Mouse (Mus musculus) frontal cortex, postnatal 14 days (tissue): ENCODE measurements around the gene Alk.

Source experiments
- DNase-seq, 2 experiments: peaks; one replicate each; pipeline ENCODE4 v3.0.0; 2022; ENCODE audit warnings: low spot score in 2 of 2

The Alk gene

GRCm38 (mm10) chr17:72253411-72253810 is 351.0 kb downstream of the Alk start:
- no peak for DNase-seq

DNA sequence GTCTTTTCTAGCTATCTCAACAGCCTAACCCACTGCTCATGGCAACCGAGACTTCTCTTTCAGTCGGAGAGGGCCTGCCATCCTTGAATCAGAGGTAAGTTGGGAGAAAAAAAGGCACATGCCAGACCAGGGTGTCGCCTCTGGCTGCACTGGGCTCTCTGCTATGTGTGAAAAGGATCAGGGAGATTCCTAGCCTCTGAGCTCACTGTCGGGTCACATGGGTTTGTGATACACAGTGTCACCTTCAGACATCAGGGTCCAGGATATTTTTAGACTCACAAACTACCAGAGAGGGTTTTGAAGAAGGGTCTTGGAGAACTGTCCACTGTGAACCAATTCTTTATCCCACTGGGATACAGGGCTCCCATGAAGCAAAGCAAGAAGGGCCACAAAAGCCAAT is 352.9 kb downstream of the Alk start:
- no peak for DNase-seq

GRCm38 (mm10) chr17:72250482-72251405 is 353.7 kb downstream of the Alk start:
- DNase-seq, result no peak

DNA sequence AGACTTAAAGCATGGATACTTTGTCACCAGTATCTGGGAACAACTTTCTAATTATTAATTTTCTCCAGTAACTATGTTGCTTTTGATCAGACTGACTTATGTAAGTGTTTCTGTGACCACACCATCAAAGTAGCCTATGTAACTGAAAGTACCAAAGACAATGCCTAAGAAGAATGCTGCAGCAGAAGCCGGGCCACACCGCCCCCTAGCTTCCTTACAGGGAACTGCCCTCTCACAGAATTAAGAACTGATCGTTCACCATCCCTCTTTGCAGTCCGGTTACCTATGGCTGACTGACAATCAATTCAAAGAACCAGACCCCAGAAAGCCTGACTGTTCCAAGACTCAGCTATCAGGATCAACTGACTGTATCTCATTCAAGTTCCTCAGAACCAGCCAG is 362.4 kb downstream of the Alk start:
- DNase-seq, result peak in 1 of 2 experiments; percentile 28

- DNase-seq, result peak in 1 of 2 experiments; percentile 8
Observed at GRCm38 (mm10) chr17:72237315-72237714, 367.1 kb downstream of the Alk start.

- no peak for DNase-seq
Observed at GRCm38 (mm10) chr17:72230891-72231290, 373.5 kb downstream of the Alk start.

- DNase-seq, result no peak
Observed at GRCm38 (mm10) chr17:72218816-72219215, 385.6 kb downstream of the Alk start.

DNA sequence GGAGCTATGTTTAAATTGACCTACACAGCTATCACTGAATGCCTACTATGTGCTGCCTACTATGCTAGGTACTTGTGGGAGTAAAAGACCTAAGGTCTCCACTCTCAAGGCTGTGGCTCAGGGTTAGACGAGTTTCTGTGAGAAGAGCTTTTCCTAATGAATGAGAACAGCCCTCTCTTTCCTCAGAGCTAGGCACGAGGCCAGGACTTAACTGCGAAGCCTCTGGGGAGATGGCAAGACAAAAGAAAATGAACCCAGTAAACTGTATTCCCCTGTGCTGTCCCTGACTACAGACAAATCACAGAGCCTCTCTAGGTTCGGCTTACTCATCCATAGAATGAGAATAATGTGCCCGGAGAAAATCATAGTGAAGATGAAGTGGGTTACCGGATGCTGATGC is 406.9 kb downstream of the Alk start:
- no peak for DNase-seq

GRCm38 (mm10) chr17:72194976-72195650 is 409.3 kb downstream of the Alk start:
- DNase-seq, result peak in 1 of 2 experiments; percentile 5

DNA sequence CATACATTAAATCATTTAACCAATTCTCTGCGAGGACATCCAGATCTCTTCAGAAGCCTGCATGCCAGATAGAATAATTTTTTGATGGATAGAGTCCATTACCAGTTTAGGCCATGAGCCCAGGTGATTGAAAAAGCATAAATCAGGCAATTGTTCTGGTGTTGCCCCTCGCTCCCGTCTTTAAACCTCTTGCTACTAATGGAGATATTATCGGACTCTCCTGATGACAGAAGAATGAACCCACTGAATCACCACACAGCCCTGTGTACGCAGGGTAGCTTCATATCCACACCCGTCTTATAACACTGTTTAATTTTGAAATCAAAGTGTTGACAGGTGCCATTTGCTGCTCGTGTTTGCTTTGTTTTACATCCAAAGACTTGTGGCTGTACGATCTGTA is 413.9 kb downstream of the Alk start:
- no peak for DNase-seq

GRCm38 (mm10) chr17:72187026-72187425 is 417.4 kb downstream of the Alk start:
- no peak for DNase-seq

DNA sequence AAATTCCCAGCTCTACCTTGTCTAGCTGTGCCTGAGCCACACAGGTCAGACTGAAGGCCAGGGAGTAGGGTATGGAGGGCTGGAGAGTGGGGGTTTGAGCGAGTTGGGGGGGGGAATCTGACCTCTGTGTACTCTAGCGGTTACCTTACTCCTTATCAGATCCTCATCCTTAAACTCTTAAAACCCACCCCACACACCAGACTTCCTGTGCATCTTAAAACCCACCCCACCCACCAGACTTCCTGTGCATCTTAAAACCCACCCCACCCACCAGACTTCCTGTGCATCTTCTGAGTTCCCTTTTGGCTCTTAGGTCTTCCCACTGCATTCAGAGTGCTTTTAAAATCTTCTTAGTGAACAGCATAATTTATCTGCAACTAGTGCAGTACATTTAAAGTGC is 422.0 kb downstream of the Alk start:
- DNase-seq, result no peak

GRCm38 (mm10) chr17:72180200-72180599 is 424.2 kb downstream of the Alk start:
- DNase-seq, result no peak

DNA sequence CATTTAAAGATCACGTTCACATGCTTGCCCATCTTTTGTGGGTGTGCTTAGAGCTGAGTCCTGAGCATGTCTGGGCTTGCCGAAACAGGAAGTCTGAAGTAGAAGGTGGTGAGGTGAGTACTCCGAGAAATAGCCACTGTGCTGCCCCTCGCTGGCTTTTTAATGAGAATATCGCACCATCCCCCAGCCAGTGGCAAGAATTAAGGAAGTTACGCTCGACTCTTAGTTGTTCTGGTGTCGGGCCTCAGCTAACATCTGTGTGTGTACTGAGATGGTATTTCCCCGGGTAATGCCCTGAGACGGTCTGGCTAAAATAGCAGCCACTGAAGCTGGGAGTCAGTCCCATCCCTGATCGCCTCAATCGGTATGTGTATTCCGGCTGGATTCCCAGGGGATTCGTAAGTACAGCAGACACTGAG is 424.7 kb downstream of the Alk start:
- no peak for DNase-seq

DNA sequence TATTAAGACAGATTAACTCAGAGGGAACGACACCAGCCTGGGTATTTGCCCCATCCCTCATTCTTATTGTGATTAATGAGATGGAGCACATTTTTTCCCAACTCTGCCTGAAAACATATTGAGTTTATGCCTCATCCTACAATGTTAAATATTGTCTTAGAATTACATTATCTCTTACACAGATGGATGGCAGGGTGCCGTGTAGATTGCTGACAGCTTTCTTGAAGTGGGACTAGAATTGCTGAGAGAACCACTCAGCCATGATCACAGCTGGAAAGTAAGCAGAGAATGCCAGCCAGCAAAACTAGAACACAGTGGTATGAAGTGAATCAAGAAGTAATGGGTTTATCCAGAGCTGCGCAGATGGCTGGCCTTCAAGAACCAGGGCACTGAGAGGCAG is 430.6 kb downstream of the Alk start:
- DNase-seq, result peak in 1 of 2 experiments; percentile 10

DNA sequence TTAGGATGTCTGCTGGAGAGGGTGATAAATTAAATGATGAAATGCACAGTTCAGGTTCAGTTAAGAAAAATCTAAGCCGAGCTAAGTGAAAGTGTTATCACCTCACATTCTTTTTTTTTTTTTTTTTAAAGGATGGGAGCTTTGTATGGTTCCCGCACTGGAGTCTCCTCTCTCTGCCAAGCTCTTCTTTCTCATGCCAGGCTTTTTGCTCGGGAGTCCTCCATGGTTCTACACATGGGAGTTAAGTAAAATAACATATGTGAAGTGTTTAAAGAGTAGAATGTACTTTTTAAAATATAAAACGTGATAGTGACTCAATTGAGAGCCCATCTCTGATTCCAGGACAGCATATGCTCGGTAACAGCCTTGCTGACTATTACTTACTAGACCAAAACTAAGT is 436.3 kb downstream of the Alk start:
- DNase-seq, result no peak

- no peak for DNase-seq
Observed at GRCm38 (mm10) chr17:72158857-72159385, 445.5 kb downstream of the Alk start.

- no peak for DNase-seq
Observed at GRCm38 (mm10) chr17:72157830-72158629, 446.4 kb downstream of the Alk start.

DNA sequence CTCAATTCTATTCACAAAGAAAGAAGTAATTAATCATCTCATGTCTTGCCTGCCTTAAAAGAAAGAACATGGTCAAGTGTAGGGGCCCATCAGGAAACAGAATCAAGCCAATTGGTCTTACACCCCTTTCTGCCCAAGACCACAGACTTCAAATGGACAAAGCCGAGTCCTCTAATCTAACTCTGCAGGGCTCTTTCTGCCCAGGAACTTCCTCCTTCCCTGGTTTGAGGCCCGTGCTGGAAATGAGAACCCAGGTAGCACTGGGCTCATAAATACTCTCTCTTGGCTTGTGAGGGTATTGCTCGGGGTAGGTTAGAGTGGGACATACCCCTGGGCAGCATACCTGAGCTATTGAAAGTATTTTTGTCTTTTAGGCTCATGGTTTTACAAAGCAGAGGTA is 451.4 kb downstream of the Alk start:
- DNase-seq, result no peak

- DNase-seq, result no peak
Observed at GRCm38 (mm10) chr17:72144946-72145598, 459.4 kb downstream of the Alk start.

DNA sequence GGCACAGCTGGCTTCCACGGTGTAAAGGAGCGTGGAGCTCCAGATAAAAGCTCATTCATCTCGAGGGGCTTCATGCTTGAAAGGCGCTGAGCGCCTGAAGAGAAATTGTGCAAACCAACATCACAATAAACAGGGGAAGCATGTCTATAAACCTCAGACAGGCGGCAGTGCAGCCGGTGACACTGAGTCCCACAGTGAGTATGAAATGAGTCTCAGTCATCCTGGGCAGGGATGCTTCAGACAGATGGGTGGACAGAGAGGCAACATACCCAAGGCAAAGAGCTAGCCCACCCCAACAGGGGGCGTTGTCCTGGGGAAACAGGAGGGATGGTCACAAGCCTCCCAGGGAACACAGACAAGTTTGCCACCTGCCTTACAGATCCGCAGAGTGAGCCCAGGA is 460.0 kb downstream of the Alk start:
- no peak for DNase-seq
